Mouse (Mus musculus) layer of hippocampus, adult 9-11 months (tissue): Measurements from ENCODE around the gene Syt6.

Experiments used
- DNase-seq: peaks from one replicate; pipeline ENCODE4 v3.0.0; 2022

Gene Syt6

GRCm38 (mm10) chr3:103575156-103575892, at the start of gene Syt6:
Gene Syt6 (plus strand): TSS chr3:103575231.
- DNase-seq, result no peak

DNA sequence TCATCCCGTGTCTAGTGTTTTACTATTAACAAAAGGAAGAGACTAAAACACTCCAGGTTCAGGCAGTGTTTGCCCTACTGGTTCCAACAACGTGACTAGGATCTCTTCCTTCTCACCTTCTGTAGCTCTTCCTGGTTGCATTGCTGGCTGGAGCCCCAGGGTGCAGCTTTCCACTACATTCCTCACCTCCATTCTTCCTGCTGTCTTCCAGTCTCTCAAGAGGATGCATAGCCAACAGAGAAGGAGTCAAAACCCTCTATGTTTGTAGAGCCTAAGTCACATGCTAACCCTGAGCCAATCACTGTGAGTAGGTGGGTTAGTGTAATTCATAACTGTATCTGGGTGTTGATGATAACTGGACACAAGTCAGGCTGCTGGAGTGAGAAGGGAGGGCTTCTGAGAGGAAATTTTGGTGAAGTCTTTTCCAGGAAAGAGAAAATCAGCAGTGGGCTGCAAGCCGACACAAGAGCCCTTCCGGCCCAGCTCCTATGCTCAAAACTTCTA, 48.8 kb upstream of the Syt6 start:
- DNase-seq, result no peak

GRCm38 (mm10) chr3:103526864-103527263, 48.2 kb upstream of the Syt6 start:
- no peak for DNase-seq

DNA sequence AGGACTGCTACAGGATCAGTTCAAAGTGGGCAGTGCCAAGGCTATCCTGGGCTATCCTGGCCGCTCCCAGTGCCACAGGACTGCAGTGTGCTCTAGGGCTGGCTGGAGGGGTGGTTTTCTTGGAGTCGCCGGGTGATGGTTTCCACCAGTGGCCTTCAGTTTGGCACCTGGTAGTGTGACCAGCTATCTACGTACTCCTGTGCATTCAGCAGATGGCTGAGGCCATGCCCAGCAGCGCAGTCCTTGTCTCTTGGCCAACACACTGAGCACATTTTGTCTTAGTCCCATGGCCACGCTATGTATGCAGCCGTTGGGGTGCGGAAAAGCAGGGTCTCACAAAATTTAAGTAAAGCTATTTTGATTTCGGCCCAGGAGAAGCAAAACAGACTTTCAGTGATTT, 41.0 kb upstream of the Syt6 start:
- no peak for DNase-seq

GRCm38 (mm10) chr3:103535207-103535606, 39.8 kb upstream of the Syt6 start:
- no peak for DNase-seq

DNA sequence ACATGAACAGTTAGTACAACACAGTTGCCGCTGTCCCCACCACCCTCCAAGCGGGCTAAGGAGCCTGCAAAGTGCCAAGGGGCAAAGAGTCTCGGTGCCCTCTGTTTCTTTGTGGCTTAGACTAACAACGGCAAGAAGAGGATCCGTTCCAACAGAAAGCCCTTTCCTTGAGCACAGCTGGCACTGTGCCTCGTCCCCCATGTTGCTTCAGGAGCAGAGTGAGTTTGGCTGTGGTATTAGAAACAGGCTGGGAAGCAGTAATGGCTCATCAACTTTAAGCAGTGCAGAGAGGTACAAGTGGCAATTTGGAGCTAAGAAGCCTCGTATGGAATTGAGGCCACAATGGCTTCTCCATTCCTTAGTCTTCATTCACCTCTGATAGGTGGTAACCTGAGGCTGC, 35.9 kb upstream of the Syt6 start:
- DNase-seq, result no peak

- no peak for DNase-seq
Observed at GRCm38 (mm10) chr3:103546166-103546565, 28.9 kb upstream of the Syt6 start.

- no peak for DNase-seq
Observed at GRCm38 (mm10) chr3:103546626-103547025, 28.4 kb upstream of the Syt6 start.

- no peak for DNase-seq
Observed at GRCm38 (mm10) chr3:103550236-103550635, 24.8 kb upstream of the Syt6 start.

GRCm38 (mm10) chr3:103567226-103567625, 7.8 kb upstream of the Syt6 start:
- DNase-seq, result no peak

GRCm38 (mm10) chr3:103572526-103572925, 2.5 kb upstream of the Syt6 start:
- DNase-seq, result no peak

DNA sequence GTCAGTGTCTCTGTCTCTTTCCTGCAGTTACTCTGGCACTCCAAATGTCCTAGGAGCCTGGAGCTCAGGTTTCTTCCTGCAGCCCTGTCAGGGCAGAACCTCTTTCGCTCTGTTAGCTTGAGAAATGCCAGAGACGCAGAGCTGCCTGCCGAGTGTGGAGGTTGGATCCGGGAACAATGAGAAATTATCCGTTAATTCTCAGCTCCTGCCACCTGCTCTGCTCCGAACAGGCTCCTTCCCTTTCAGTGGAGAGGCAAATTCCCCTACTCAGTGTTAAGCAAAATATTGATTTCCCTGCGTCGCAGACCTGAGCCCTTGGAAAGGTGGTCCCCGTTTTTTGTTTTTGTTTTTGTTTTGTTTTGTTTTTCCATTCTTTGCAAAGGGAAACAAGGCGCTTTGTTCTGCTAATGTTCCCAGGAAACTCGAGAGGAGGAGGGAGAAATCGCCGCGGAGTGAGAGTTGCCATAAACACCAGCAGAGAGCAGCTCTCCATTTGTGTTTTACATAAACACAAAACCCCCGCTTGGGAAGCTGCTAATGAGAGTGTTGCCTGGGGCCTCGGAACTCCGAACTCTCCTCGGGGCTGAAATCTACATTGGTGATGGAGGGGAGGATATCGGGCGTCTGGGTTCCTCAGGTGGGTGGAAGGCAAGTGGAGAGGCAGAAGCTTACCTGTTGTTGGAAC, 1.8 kb upstream of the Syt6 start:
- no peak for DNase-seq

GRCm38 (mm10) chr3:103573791-103574166, 1.3 kb upstream of the Syt6 start:
- DNase-seq, result no peak

DNA sequence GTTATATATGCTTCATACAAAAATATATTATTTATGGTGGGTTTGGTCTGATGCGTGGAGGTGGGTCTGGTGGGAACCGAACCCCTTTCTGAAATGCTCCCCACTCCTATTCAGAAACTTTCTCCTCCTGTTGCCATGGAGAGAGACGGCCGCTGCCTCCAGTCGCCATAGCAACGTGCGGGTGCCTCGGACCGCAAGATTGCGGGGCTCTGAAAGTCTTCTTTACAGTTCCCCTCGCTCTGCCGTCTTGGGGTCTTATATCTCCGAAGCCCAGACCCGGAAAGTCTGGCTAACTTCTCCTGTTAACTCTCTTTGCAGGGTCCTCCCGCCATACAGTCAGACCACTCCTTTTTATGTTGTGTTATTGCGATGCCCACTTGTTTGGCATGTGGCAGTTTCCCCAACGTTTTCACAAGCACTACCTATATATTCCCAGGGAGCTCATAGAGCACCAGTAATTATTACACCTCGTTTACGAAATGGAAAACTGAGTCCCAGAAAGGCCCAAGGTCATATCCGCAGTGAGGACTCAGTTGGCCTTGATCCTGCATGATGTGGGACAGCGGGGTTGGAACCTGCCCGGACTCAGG, 370 bp upstream of the Syt6 start:
- DNase-seq, result no peak

GRCm38 (mm10) chr3:103575893-103576641, 1.0 kb downstream of the Syt6 start:
- DNase-seq, result no peak

DNA sequence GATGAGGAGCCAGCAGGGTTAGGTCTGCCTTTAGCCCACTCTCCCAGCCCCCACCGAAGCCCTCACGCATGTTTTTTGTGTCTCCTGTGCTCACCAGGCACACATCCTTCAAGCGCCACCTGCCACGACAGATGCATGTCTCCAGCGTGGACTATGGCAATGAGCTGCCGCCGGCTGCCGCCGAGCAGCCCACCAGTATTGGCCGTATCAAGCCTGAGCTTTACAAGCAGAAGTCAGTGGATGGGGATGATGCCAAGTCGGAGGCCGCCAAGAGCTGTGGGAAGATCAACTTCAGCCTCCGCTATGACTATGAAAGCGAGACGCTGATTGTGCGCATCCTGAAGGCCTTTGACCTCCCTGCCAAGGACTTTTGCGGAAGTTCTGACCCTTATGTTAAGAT, 12.1 kb downstream of the Syt6 start:
- peak; percentile 59 for DNase-seq

DNA sequence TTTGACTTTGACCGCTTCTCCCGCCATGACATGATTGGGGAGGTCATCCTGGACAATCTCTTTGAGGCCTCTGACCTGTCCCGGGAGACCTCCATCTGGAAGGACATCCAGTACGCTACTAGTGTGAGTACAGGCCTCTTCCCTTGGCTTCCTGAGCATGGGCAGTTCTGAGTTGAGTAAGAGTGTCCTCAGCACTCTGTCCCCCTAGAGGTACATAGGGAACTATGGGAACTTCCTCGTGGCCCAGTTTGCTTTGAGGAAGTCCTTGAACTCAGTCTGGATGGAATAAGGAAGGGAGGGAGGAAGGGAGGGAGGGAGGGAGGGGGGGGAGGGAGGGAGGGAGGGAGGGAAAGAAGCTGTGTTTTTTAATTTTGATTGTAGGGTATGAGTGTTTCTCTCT, 12.6 kb downstream of the Syt6 start:
- no peak for DNase-seq

GRCm38 (mm10) chr3:103589636-103590035, 14.6 kb downstream of the Syt6 start:
- DNase-seq, result no peak

- DNase-seq, result no peak
Observed at GRCm38 (mm10) chr3:103592636-103593035, 17.6 kb downstream of the Syt6 start.

DNA sequence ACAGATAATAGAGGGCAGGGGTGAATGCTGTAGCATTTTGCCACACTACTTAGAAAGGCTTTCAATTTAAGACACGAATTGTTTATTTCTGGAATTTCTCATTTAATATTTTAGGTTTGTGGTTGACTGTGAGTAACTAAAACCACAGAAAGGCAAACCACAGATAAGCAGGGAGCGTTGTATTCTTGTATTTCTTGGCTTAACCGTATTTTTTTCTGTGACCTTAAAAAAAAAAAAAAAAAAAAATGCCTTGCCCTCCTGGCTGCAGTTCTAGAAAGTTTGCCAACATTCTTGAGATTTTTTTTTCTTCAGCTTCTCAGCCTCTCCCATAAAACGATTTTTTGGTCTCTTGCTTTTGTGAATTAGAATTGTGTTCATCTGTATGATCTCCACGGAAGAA, 18.6 kb downstream of the Syt6 start:
- no peak for DNase-seq

- no peak for DNase-seq
Observed at GRCm38 (mm10) chr3:103595271-103595810, 20.3 kb downstream of the Syt6 start.

DNA sequence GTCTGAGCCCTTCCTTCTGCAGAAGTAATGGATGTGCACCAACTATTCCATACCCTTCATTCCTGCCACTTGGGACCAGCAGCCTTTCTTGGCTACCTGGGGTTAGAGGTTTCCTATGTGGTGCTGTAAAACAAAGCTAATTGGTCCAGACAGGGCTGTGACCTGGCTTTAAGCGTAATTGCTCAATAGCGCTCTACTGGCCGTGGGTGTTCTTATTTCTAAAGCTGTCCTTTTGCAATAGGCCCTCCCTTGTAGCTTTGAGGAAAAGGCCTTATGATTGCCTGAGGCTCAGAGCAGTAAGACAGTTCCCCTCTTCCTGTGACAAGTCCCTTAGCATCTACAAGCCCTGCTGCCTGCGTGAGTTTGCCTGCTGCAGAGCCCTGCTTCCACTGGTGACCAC, 22.6 kb downstream of the Syt6 start:
- DNase-seq, result no peak

GRCm38 (mm10) chr3:103601011-103601410, 26.0 kb downstream of the Syt6 start:
- peak; percentile 14 for DNase-seq
